Mouse (Mus musculus): Measurements from ENCODE around the gene Gm2115.

The Gm2115 gene

DNA sequence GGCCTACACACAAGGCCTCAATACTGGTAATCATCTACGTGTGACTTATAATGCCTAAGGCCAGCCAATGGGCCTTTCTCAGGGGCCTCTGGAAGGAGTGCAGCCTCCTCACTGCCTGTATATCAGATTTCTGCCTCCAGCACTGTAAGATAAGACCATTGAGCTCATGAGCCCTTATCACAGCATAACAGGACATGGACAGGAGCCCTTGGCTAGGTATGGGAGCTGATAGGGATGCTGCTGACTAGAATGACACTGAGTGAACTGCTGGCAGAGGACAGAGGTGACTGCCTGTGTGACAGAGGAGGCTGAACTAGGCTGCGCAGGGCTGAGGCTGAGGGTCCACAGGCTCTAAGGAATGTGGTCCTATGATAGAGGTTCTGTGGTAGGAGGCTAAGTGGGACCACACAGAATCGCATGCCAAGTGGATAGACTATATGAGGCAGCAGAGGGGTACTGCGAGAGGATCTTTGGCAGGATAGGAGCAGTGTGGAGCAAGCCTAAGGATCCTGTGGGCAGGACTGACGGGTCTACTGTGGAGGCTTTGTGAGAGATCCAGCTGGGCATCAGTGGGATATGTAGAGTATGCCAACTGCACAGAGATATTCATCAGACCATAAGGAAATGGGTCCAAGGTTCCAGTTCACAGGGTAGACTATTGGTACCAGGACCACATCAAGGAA is 58.5 kb downstream of the Gm2115 start:
- no peak for DNase-seq

- no peak for DNase-seq
Measured at GRCm38 (mm10) chr7:84590622-84591021, 61.9 kb downstream of the Gm2115 start.

DNA sequence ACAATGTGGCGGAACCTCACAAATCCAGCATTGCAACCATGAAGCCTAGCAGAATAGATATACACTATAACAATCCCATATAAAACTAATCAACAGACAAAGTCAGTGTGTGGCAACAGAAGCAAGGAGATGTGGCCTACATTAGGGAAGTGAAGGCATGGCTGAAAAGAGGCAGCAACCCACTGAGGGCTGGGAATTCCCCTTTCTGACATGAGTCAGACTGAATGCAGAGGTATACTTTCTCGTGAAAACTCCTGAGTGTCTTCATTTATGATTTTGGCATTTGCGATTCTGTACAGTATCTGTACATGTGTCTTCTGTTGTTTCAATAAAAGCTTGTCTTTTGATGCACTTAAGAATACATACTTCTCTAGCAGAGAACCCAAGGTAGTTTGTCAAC is 62.6 kb downstream of the Gm2115 start:
- DNase-seq: no peak

DNA sequence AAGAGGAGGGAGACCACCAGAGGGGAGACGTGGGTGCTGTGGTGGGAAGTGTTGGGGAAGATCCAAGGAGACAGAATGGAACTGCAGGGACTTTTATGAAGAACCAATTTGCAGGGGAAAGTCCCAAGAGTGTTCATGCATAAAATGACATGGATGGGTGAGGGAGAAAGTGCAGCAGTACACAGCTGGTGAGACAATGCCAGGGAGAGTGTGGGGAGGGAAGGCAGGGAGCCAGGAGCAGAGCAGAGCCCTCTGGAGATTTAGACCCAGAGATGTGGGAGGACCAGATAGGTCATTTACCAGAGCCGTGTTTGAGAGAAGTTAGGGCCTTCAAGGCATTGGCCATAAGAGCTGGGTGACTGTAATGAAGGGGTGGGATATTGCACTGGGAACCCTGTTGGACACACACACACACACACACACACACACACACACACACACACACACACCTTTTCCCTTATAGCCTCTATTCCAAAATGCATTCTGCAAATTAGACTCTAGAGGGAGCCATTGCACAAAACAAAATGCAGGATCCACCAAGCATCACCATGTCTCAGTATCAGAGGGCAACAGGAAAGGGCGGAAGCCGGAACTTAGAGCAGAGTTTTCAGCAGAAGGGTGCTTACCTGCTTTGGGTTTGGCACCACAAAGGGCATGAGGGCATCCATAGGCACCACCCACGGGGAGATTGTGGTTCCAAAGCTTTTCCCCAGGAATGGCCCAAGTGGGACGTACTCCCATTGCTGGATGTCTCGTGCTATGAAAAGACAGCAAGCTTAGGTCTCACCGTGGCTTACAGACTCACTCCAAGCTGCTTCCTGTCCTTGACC is 65.5 kb downstream of the Gm2115 start:
- DNase-seq: peak; percentile 28

- no peak for DNase-seq
Measured at GRCm38 (mm10) chr7:84594917-84595303, 66.2 kb downstream of the Gm2115 start.

DNA sequence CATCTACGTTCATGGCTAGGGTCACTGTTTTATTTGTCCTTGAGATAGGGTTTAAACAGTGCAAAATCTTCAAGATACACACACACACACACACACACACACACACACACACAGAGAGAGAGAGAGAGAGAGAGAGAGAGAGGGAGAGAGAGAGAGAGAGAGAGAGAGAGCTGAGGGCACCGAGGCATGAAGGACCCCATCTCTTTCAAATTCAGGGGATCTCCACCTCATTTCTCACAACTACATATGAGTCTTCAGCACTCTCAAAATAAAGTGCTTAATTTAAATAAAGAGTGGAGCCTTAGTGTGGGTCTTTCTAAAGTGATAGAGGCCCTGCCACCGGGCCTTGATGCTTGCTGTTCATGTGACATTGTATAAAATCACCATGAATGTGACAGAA is 67.2 kb downstream of the Gm2115 start:
- DNase-seq: no peak

- DNase-seq: no peak
Measured at GRCm38 (mm10) chr7:84596633-84597032, 67.9 kb downstream of the Gm2115 start.

DNA sequence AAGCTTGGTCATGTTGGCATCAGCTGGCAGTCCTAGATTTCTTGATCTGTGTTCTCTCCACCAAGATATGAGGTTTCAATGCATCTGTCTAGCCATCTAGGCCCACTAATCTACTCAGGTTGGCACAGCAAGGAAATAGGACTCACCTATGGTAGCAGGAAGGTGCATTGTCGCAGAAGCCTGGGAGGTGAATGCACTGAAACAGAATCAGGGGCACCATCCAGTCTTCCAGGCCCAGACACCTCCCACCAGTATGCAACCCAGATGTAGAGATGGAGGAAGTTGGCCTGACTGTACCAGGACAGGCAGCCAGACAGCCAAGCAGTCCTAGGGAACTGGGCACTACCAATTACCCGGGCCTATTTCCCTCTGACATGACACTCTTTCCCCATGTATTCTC is 71.9 kb downstream of the Gm2115 start:
- DNase-seq: no peak

GRCm38 (mm10) chr7:84601331-84601730 is 72.6 kb downstream of the Gm2115 start:
- no peak for DNase-seq

- no peak for DNase-seq
Measured at GRCm38 (mm10) chr7:84604501-84604900, 75.7 kb downstream of the Gm2115 start.

- no peak for DNase-seq
Measured at GRCm38 (mm10) chr7:84605033-84605687, 76.4 kb downstream of the Gm2115 start.

GRCm38 (mm10) chr7:84605704-84606292 is 77.0 kb downstream of the Gm2115 start:
- peak; percentile 87 for DNase-seq

GRCm38 (mm10) chr7:84606293-84606749 is 77.6 kb downstream of the Gm2115 start, which contains the start of gene Fah:
Gene Fah, minus strand, starts transcription at chr7:84606722.
- peak; percentile 65 for DNase-seq

DNA sequence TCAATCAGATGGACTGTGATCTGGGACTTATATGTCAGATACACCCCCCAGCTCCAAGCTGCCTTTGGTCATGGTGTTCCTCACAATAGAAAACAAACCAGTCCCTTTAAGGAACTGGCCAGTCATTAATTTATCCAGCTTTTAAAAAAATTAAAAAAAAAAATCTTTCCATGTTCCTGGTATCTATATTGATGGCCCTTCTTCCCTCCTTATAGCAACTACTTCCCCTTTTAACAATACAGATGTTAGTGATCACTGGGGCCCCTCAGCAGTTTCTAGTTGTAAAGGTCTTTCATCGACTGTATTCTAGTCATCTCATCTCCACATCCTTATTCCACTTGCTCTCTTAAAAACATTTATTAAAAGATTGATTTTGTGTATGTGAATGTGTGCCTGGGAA is 82.9 kb downstream of the Gm2115 start:
- DNase-seq: no peak

DNA sequence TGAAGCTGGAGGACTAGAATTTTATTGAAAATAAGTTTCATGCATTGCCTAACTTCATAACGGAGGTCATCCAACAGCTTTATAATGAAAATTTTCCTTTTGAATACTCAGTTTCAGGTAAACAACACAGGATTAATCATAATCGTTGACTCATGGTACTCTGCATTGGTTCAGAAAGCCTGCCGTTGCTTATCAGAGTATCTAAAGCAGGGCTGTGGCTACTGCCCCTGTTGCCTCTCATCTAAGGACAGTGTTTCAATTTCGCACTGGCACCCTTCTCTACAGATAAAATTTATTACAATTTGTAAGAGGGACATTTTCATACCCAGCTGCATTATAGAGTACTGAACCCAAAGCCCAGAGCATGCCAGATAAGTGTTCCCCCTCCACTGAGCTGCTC is 83.7 kb downstream of the Gm2115 start:
- DNase-seq: no peak

- no peak for DNase-seq
Measured at GRCm38 (mm10) chr7:84618951-84619350, 90.2 kb downstream of the Gm2115 start.

DNA sequence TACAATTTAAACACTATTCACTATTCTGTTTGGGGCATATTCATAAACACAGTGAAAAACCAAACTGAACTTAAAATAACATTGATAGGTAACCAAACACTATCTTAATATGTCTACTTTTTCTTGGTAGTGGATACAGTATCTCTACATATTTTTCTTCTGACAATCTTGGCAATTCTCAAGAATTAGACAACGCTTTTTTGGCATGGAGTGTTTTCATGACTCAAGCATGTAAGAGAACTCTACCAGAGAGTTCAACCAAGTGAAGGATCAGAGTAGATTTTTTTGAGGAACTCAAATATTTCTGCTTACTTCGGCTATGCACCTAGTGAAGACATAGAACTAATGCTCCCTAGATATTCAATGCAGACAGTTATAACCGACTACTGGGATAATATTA is 92.2 kb downstream of the Gm2115 start:
- no peak for DNase-seq

DNA sequence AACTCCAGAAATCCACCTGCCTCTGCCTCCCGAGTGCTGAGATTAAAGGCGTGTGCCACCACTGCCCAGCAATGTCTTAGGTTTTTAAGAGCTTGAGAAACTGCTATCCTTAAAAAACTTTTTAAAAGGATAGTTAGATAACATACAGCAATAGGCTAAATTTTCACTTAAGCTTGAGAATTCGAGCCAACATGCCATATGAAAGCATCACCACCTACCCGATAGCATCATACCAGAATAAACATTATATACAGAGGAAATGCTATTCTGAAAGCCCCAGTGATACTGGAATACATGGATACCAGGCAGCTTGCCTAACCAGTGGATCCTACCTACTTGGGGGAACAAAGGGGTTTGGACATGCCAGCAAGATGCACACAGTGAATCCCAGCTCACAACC is 95.0 kb downstream of the Gm2115 start:
- no peak for DNase-seq

DNA sequence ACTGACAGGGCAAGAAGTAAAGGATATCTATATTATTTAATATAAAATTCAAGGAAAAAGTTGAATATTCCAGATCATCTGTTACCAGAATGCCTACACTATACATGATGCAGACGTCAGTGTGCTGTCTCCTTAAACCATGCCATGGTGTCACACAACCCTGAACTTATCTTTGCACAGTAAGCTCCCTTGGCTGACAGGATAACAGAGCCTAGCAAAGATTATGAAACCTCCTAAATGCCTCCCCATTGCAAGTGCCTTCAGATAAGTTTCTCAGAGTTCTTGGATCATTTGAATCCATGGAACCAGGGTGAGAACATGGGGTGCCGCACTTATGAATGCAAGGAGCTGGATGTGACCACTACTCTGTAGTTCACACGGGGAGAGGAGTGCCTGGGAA is 103.1 kb downstream of the Gm2115 start:
- DNase-seq: no peak

Measured in lung, postnatal 14 days (tissue).